In the genomic region with DNA sequence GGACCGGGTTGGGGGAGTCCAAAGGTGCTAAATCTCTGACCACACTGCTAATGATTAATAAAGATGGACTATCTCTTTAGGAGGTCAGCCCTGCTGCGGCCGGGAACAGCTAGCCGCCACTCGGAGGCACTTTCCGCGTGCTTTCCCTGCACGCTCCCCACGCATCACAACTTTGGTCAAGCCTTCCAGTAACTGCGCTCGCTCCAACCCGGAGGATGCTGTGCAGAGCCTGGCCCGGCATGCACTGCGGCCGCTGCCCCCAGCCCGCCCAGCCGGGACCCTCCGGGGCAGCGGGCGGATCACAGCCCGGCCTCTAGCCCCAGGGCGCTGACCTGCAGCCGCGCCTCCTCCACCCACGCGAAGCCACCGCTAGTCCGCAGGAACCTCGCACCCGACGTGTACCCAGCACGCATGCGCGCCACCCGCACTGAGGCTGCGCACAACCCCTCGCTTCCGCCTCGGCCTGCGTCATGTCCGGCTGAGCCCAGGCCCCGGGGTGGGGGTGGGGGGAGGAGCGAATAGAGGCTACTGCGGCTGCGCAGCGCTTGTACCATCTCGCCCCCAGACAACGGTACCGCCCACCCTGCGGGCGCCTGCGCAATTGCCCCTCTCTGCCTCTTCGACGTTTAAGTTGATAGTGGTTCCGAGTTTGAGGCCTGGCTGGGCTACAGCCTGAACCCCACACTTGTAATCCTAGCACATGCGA, we compare ENCODE assay signal across 8 mouse cellular contexts. TPM values are rescaled to one million over a fixed set of nuclear protein-coding genes. Genes with fewer than 3 reads are reported as not detected.
DNase-seq lines count a peak whose midpoint lies in the region; ATAC-seq and TF ChIP-seq lines count a peak whose summit lies in the region.

No protein-coding gene starts in this region.

- peak overlapping the region; percentile 48 for H3K4me3 ChIP-seq in cortical plate, adult 2 months (ENCODE audit: insufficient read depth, low read length)

- H3K4me1 ChIP-seq in cortical plate, adult 2 months (ENCODE audit: control insufficient read depth, insufficient read depth, low read length), result peaks cover 3% of the 10 kb centered on the region; the same call in 1 of the 2 replicates

- ATAC-seq in activated CD4-positive, CD25-positive, alpha-beta regulatory T cell, adult 4 months, result peak; percentile 67
- peak; percentile 62 for ATAC-seq in megakaryocyte progenitor cell, adult 5-6 weeks (replicated peaks; ENCODE audit: poor library complexity)

- DNase-seq in gastrocnemius, postnatal 10 days, result peak; percentile 99
- DNase-seq in induced T-regulatory cell, adult 2 months (ENCODE audit: low read depth), result peak; percentile 100
- DNase-seq in left cerebral cortex, adult 9 months (ENCODE audit: low spot score in 2 of 2), result peak; percentile 94 to 97
- DNase-seq in right cerebral cortex, postnatal 14 days, result peak; percentile 99
- DNase-seq in urinary bladder, postnatal 36 days (ENCODE audit: low spot score in 2 of 2), result peak; percentile 98 to 99

- no peak for TF ChIP-seq CTCF in cortical plate, adult 2 months (IDR thresholded peaks at IDR 0.05; ENCODE audit: extremely low read depth, insufficient read depth, low read length)

- H3K27ac ChIP-seq in cortical plate, adult 2 months (ENCODE audit: insufficient read depth, low read length), result 0 out of 2 replicates have a peak overlapping the region, but pooled peaks have one; percentile 39

- peak; percentile 80; the same call in 1 of the 2 replicates for TF ChIP-seq POLR2A in cortical plate, adult 2 months (IDR thresholded peaks at IDR 0.05; ENCODE audit: extremely low read depth, insufficient read depth, low read length)

RNA-seq across cellular contexts. Expression of gene Park7, which starts 4.6 kb away (rescaled TPM):
- polyA plus RNA-seq in activated CD4-positive, CD25-positive, alpha-beta regulatory T cell, adult 4 months (2017; shearing (Covaris generic)), result 100 to 1,000 TPM; 449 to 481 TPM
- polyA plus RNA-seq in cortical plate, adult 2 months (2012; rRNA removed), result 284 and 300 TPM in 2 replicates
- total RNA-seq in gastrocnemius, postnatal 10 days (2021), result 100 to 1,000 TPM; 427 to 492 TPM
- total RNA-seq in megakaryocyte progenitor cell, adult 5-6 weeks (2015), result 303 and 339 TPM in 2 replicates
- 449 and 454 TPM in 2 replicates for total RNA-seq in megakaryocyte progenitor cell, adult 5-6 weeks (2017)

RNA-seq across cellular contexts. Expression of gene Tnfrsf9, which starts 4.8 kb away (rescaled TPM):
- polyA plus RNA-seq in activated CD4-positive, CD25-positive, alpha-beta regulatory T cell, adult 4 months (2017; shearing (Covaris generic)), result 100 to 1,000 TPM; 103 to 140 TPM
- polyA plus RNA-seq in cortical plate, adult 2 months (2012; rRNA removed), result 0.71 and 0.74 TPM in 2 replicates
- total RNA-seq in gastrocnemius, postnatal 10 days (2021), result under 1 TPM in 1 of 2 experiments, not detected in 1; 0.27 TPM
- 0.15 TPM in 1 of 2 replicates, not detected in the other for total RNA-seq in megakaryocyte progenitor cell, adult 5-6 weeks (2015)
- not detected in 2 replicates for total RNA-seq in megakaryocyte progenitor cell, adult 5-6 weeks (2017)

RNA-seq across cellular contexts. Expression of gene Errfi1, which starts 55.9 kb away (rescaled TPM):
- 1 to 10 TPM; 2.0 to 2.4 TPM for polyA plus RNA-seq in activated CD4-positive, CD25-positive, alpha-beta regulatory T cell, adult 4 months (2017; shearing (Covaris generic))
- polyA plus RNA-seq in cortical plate, adult 2 months (2012; rRNA removed), result 21.6 and 22.5 TPM in 2 replicates
- 10 to 100 TPM; 17.4 to 23.6 TPM for total RNA-seq in gastrocnemius, postnatal 10 days (2021)
- total RNA-seq in megakaryocyte progenitor cell, adult 5-6 weeks (2015), result 0.84 and 1.2 TPM in 2 replicates
- 0.54 and 0.61 TPM in 2 replicates for total RNA-seq in megakaryocyte progenitor cell, adult 5-6 weeks (2017)

Comparison
In these comparisons a context has a peak if more than half of its experiments do, and no peak if none do; other contexts are left out.
1. Peak in every context shown above with its lines: DNase-seq, ATAC-seq, H3K4me3 ChIP-seq and H3K27ac ChIP-seq.
2. RNA of gene Errfi1, which starts 55.9 kb away (total RNA-seq): 17.4 to 23.6 TPM in gastrocnemius, postnatal 10 days; 0.54 to 1.2 TPM in megakaryocyte progenitor cell, adult 5-6 weeks; every median in the first group is over 4 times any median in the second.